ENCODE assay signal across 10 mouse cellular contexts in the genomic region with DNA sequence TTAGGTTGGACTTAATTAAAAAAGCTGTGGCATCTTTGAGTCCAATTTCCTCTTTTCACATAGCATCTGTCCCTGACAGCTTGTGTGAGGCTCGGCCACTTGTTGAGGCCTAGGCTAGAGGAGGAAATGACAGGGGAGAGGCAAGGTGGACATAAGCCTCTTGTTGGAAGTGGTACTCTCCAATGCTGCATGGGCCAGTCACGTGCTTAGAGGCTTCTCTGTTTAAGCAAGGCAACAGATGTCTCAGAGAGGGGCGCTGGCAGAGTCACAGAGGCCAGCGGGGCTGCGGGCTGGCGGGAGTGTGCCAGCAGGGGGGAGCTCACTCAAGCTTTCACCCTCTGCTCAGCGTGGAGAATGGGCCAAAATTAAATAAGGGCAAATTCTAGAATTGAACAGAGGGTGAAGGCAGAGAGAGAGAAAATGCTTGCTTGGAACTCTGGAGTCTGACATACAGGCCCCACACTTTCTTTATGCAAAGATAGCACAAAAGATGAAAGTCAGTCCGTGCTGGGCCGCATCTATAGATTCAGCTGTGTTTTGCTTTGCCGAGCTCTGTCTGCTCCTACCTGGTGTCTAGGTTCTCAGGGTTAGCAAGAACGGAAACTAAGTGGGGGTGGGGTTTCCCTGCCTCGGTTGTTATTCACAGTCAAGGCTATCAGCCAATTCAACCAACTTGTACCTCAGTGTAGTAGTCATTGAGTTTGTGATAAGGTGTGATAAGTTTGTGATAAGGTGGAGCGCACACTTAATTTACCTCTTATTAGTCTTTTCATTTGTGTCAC.
DNase-seq lines count a peak whose midpoint lies in the region; ATAC-seq and TF ChIP-seq lines count a peak whose summit lies in the region.
"Had no signal": no experiment of that assay in that cellular context is flagged by ENCODE, and none has a peak within 500 bp of the region (broad histone marks: within the 10 kb centered on the region; RNA-seq: fewer than 3 reads in every experiment).

No protein-coding gene starts in this region.

- DNase-seq in frontal cortex, postnatal 10 days (ENCODE audit: low spot score in 2 of 2) = peak; percentile 21 to 40
- DNase-seq in frontal cortex, adult 2 months (ENCODE audit: extremely low spot score in 1 of 2, low spot score in 1 of 2) = no peak
- peak; percentile 92 for DNase-seq in brain, embryonic 14.5 days (ENCODE audit: low read depth)
- DNase-seq in forebrain, embryonic 14.5 days (ENCODE audit: low spot score) = peak; percentile 83
- DNase-seq in mesoderm, embryonic 11.5 days (ENCODE audit: low read depth, low spot score) = peak; percentile 28
- peak; percentile 44 for DNase-seq in thymus, postnatal 4 days
- DNase-seq in adrenal gland, adult 8-10 months = no peak
- DNase-seq in urinary bladder, postnatal 25 days (ENCODE audit: low spot score) = no peak

- H3K36me3 ChIP-seq in forebrain, embryonic 14.5 days (ENCODE audit: control insufficient read depth, insufficient read depth, low read length) = no peaks in the 10 kb centered on the region
- H3K36me3 ChIP-seq: embryonic facial prominence, embryonic 13.5 days; limb, embryonic 15.5 days had no signal

- no peak for TF ChIP-seq CTCF in brain, embryonic 14.5 days (IDR thresholded peaks at IDR 0.05; ENCODE audit: borderline replicate concordance, extremely low read depth, insufficient read depth, insufficient read length)

- H3K27me3 ChIP-seq in forebrain, embryonic 14.5 days (replicated peaks; ENCODE audit: control insufficient read depth, insufficient read depth, low read length) = no peaks in the 10 kb centered on the region
- H3K27me3 ChIP-seq: embryonic facial prominence, embryonic 13.5 days; limb, embryonic 15.5 days had no signal

- ATAC-seq in forebrain, embryonic 14.5 days = peak; percentile 93

- 21% methylated on average over 13 of the region's 13 CpGs for WGBS in forebrain, embryonic 14.5 days

- peaks cover 10% of the 10 kb centered on the region for H3K4me1 ChIP-seq in forebrain, embryonic 14.5 days (ENCODE audit: control insufficient read depth, insufficient read depth, low read length)

- no peak overlapping the region; the same call in 1 of the 2 replicates for H3K9ac ChIP-seq in forebrain, embryonic 14.5 days (ENCODE audit: low read length)
- H3K9ac ChIP-seq: embryonic facial prominence, embryonic 13.5 days; limb, embryonic 15.5 days had no signal

- no peaks in the 10 kb centered on the region for H3K9me3 ChIP-seq in forebrain, embryonic 14.5 days (replicated peaks; ENCODE audit: control insufficient read depth, low read length)
- H3K9me3 ChIP-seq: embryonic facial prominence, embryonic 13.5 days; limb, embryonic 15.5 days had no signal

- H3K27ac ChIP-seq in forebrain, embryonic 14.5 days (ENCODE audit: low read depth, low read length) = peak overlapping the region; percentile 28
- H3K27ac ChIP-seq: embryonic facial prominence, embryonic 13.5 days; limb, embryonic 15.5 days had no signal

- H3K4me2 ChIP-seq in forebrain, embryonic 14.5 days (ENCODE audit: low read length) = no peak overlapping the region
- H3K4me2 ChIP-seq: embryonic facial prominence, embryonic 13.5 days; limb, embryonic 15.5 days had no signal

- no peak overlapping the region for H3K4me3 ChIP-seq in forebrain, embryonic 14.5 days (ENCODE audit: low read depth, low read length)
- H3K4me3 ChIP-seq: embryonic facial prominence, embryonic 13.5 days; limb, embryonic 15.5 days had no signal

- TF ChIP-seq POLR2A in brain, embryonic 14.5 days (IDR thresholded peaks at IDR 0.05; ENCODE audit: borderline replicate concordance, extremely low read depth, insufficient read depth, insufficient read length, poor library complexity, severe bottlenecking) = no peak

Comparison
In these comparisons a context has a peak if more than half of its experiments do, and no peak if none do; other contexts are left out.
1. DNase-seq: peak in frontal cortex, postnatal 10 days (2 of 2), brain, embryonic 14.5 days (single experiment), forebrain, embryonic 14.5 days (single experiment), mesoderm, embryonic 11.5 days (single experiment) and thymus, postnatal 4 days (single experiment); none in frontal cortex, adult 2 months (0 of 2), adrenal gland, adult 8-10 months (single experiment) and urinary bladder, postnatal 25 days (single experiment).